Mouse (Mus musculus) kidney, adult 2 months (tissue): ENCODE results near the gene Ddx49.

ENCODE experiments used
- CTCF ChIP-seq: fragments of 200-500 bp; conservative IDR thresholded peaks from 2 replicates; pipeline ENCODE4 v1.5.1; 2011; ENCODE audit warnings: low read depth, mild to moderate bottlenecking, control low read depth, low read length, moderate library complexity, mixed read lengths; ENCODE audit not compliant: insufficient read depth, insufficient read length
- POLR2A ChIP-seq: fragments of 200-500 bp; IDR thresholded peaks from one replicate; pipeline ENCODE4 v1.6.1; 2011; ENCODE audit warnings: low read depth, low read length, control low read depth

DNA sequence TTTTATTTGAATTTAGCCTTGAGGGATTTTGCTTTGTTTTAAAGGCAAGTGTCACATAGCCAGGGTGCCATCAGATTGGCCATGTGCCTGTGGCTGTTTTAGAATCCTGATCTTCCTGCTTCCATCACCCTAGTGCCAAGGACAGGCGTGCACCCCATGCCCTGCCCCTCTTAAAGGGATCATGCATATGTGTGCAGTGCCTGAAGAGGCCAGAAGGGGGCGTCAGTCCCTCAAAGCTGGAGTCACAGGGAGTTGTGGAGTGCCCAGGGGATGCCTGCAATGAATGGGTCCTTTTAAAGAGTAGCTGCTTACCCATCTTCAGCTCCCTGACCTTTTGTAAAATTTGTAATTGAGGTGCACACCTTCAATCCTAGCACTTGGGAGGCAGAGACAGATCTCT lies 7.0 kb upstream of the Ddx49 start:
- TF ChIP-seq POLR2A (no peak), CTCF (peak; percentile 56)
